Mouse (Mus musculus) brain, embryonic 18.5 days (tissue): Measurements from ENCODE around the gene Mei4.

Source experiments
- DNase-seq: peaks from one replicate; pipeline ENCODE4 v3.0.0-alpha.2; 2012; ENCODE audit warnings: low read depth, low spot score

Gene Mei4

DNA sequence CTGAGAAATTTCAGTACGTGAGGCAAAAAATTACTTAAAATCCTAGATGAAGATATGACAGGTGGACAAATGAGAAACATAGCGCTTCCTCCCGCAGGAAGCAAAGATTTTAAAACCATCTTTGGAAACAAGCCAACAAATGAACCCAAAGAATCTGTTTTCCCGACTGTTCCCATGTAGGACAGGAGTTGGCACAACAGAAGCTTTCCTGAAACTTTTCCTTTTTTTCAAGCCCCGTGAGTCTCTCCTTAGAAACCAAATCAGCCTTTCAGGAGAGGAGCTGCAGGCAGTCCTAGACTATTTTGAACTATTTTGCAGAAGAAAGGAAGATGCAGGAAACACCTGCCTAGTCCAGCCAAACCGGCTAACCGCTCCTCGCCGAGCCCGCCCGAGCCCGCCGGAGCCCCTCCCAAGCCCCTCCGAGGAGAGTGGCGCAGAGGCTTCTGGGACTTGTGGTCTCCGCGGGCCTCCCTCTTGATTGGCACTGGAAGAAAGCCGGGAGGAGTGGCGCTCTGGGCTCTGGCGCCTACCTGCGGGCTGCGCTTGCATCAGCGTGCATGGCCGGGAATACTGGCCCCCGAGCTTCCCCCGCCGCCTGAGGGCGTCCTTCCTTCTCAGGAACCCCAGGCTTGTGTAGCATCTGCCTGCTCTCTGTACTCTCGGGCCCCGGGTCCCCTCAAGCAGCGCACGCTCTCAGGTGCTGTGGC, at the start of gene Mei4:
Mei4 (plus strand) TSS at position 490 of the 707 bp plus-strand sequence.
- DNase-seq = peak; percentile 72

DNA sequence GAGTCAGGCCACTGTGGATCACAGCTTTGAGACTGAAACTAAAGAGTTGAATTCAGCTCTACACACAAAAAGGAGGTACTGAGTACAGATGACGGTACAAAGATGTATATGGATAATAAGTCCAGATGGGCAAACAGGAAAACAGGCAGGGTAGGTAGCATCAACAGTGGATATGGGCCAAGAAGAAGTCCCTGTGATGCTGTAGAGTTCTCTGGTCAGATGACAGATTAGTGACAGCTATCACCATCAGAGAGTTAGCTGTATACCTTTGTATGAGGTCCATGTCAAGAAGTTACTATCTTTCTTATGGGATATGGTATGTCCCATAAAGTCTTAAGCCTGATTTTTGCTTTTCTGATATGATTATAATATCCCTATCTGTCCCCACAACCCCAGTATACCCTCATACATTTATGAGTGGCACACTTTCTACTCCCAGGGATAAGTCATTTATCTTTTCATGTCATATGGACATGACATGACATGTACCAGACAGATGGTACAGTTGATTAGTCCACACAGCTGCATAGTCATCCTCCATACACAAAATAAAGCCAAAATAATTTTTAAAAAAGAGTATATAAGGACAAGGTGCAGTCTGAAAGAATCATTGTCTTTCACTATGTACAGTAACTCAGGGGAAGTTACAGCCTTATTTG, 43.6 kb upstream of the Mei4 start:
- DNase-seq = no peak

DNA sequence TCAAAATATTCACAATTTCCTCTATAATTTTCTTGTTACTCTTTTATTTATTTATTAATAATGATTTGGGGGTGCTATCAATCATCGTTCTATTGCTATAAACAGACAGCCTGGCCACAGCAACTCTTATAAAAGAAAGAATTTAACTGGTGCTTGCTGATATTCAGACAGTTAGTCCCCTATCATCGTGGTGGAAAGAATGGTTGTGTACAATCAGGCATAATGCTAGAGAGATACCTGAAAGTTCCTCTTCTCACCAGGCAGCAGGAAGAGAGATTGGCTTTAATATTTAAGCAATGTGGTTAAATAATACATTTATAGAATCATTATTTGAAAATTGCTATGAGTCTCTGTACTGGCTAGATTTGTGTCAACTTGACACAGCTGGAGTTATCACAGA, 35.9 kb upstream of the Mei4 start:
- DNase-seq = no peak

DNA sequence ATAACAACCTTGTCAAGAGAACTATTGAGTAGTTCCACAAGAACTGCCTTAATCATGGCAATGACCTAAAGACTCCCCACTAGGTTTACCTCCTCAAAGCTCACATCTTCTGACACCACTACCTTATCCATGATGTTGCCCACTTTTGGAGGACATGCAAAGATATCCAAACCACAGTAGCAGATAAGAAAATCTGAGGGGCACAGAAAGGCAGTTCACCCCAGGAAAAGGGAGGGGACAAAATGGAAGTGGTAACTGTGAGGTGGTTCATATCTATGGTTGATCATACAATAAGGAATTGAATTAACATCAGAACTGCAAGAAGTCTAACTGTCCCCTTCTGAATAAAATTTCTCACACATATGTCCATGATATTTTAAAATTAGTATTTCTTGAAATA, 29.4 kb upstream of the Mei4 start:
- no peak for DNase-seq

DNA sequence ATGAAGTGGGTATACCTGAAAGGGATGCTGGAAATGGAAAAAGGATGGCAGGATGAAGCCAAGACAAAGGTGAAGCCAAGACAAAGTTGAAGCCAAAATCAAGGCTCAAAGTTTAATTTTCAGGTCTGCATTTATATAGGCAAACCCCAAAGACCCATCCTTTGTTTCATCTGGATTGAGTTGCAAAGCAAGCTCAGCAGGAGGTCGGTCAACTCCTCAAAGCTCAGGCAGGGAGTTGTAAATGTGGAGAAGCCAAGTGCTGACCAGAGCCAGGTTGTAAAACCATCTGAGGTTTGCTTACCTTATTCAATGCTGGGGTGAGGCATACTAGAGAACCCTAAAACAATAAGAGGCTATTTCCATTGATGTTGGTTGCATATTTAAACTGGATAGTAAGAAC, 4.6 kb upstream of the Mei4 start:
- no peak for DNase-seq

DNA sequence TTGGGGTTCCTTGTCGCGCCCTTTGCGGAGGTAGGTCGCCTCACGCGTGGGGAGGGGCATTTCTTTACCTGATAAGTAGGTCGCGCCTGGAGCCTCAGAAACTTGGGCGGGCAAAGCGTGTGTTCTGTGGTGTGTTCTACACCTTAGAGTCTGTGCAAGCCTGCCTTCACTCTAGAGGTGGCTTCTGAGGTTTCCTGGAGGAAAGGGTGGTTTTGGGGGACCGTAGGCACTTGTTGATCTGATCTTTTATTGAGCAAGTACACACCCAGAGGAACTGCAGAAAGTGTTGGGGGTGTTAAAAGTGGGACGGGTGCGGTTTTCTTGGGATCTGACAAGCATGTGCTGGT, 391 bp downstream of the Mei4 start:
- DNase-seq = no peak

DNA sequence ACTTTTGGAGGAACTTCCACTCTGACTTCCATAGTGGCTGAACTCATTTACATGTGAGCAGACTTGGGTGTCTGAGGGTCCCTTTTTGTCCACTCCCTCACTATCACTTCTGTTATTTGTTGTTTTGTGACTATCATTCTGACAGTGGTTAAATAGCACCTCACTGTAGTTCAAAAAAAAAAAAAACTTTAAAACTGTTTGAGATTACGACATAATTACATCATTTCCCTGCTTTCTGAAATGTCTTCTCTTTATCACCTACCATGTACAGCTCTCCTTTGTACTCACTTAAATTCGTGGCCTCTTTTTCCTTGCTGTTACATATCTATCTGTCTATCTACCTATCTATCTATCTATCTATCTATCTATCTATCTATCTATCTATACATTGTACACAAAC, 2.6 kb downstream of the Mei4 start:
- DNase-seq = no peak

DNA sequence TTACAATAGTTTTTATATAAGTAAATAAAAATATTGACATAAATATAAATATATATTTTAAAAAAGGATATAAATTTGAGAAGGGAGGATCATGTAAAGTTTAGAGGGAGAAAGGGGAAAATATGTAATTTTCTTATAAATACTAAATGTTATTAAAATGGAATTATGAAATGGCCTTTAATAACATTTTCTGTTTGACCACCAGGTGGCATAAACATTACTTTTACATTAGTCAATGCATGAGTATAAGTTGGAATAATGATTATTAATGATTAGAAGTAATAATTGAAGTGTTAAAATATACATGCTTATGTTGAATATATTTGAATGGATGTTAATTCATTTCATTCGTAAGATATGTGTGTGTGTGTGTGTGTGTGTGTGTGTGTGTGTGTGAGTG, 58.0 kb downstream of the Mei4 start:
- no peak for DNase-seq

DNA sequence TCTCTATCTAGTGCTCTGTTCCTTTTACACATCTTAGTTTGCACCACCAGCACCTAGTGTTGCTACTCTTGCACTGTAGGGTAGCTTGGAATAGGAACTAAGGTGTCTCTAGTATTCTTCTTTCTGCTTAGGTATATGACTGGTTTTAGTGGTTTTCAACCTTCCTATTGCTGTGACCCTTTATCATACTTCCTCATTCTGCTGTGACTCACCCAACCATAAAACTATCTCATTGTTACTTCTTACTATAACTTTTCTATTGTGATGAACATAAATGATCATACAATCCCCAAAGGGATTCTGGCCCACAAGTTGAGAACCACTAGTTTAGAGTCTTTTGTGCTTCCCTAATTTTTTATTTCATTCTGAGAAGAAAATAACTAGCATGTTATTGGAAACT, 61.3 kb downstream of the Mei4 start:
- DNase-seq = no peak

DNA sequence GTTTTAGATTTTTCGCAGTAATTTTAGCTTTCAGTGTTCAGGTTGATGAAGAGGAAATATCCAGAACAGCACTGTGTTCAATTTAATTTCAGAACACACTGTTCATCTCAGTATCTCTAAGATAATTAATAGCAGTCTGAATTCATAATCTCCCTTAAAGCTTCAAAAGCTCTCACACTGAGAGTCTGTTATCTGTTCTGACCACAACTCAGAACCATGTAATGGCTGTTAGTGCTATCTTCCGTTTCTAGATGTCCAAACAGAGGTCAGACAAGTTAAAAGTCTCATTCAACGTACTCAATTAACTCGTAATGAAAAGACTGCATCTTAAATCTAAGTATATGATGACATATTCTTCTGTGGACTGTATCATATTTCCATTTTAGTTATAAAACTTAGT, 77.1 kb downstream of the Mei4 start:
- DNase-seq = no peak

DNA sequence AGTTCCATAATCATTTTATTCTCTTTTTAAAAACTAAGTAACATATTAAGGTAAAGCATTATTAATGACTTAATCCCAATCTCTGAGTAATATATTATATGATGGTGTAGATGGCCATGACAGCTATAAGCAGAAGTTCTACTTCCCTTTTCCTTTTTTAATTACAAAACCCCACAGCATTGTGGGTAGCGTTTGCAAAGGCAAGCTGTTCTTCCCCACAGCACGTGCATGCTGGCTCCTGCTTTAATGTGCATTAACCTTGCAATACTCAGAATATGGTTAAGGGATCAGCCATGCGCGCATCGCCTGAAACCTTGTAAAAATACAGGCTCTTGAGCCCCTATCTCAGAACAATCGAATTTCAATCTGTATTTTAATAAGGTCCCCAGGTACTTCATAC, 82.2 kb downstream of the Mei4 start:
- DNase-seq = no peak

DNA sequence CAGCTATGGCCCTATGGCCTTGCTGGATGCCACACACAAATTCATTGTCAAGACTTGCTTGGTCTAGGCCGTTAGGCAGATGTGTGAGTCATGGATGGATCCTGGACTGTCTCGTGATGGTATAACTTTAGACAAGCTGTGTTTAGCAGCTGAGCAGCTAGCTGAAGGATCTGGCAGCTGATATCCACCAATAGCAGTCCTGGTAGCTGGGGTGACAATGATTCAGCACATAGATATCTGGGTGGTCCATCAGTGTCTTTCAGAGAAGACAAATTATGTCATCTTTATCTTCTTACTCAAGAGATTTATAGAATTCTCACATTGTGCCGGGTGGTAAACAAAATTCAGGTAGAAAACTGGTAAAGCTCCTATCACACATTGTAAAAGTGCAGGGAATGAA, 93.4 kb downstream of the Mei4 start:
- DNase-seq = no peak

DNA sequence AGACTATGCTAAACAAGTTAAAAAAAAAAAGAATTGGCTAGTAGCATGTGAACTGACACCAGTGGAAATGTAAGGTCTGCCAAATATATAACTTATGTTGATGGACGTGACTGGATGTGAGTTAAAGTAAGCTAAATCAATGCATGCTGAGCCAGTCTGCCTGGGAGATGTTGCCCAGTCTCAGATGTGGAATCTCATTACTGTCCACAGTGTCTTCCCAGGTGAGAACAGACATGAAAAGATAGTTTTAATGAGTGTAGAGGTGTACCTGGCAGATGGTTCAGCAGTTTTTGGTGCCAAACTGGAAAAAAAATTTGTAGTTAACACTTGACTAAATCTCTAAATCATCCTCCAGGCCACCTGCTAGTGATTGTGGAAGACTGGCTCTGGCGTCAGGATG, 94.4 kb downstream of the Mei4 start:
- no peak for DNase-seq

DNA sequence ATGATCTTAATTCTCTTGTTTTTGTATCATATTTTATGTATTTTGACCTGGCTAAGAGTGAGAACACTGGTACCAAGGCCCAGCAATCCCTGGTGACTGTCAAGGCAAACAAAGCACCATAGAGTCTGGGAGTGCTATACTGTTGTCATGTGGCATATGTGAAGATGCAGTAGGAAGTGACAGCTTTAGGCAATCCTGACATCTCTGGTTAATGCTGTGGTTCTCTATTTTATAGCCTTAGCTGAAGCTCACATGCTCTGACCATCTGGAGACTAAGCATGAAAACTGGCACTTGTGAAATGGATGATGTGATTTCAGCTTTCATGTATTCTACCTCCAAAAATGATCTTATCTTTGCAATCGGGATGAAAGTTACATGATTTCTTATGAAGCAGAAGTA, 103.3 kb downstream of the Mei4 start:
- no peak for DNase-seq

DNA sequence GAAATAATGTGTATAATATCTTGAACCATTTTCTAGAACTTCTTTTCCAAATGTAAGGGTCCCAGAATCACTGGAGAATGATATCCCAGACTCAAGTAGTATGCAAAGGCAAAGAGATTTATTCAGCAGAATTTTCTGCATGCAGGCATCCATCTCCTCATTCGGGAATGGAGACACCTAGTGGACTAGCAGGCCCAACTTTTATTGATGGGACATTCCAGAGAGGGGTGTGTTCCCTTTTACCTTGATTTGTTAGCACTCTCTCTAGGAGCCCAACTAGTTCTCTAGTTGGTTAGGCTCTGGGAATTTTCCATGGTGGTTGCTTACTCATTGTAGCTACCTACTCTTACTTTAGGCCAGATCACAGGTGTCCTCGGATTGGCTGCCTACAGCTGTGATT, 105.5 kb downstream of the Mei4 start:
- DNase-seq = no peak

DNA sequence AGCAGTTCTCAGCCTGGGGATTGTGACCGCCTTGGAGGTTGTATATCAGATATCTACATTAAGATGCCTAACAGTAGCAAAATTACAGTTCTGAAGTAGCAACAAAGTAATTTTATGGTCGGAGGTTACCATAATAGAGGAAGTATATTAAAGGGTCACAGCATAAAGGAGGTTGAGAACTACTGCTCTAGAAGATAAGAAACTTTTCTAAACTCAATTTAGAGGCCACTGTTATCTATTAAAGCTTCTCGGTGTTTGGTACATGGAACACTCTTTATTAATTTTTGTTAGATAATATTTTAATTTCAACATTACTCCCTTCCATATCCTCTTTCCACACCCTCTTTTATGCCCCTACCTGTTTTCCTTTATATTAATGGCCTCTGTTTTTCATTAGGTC, 119.0 kb downstream of the Mei4 start:
- DNase-seq = no peak

DNA sequence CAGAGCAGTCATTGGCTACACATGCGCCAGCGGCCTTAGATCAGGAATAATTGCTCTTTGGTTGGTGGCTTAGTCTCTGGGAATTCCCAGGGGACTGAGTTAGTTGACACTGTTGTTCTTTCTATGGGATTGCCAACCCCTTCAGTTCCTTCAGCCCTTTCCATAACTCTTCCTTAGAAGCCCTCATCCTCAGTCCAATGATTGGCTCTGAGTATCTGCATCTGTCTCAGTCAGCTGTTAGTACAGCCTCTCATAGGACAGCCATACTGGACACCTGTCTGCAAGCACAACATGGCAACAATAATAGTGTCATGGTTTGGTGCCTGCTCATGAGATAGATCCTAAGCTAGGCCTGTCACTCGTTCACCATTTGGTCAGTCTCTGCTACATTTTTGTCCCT, 149.5 kb downstream of the Mei4 start:
- DNase-seq = no peak

DNA sequence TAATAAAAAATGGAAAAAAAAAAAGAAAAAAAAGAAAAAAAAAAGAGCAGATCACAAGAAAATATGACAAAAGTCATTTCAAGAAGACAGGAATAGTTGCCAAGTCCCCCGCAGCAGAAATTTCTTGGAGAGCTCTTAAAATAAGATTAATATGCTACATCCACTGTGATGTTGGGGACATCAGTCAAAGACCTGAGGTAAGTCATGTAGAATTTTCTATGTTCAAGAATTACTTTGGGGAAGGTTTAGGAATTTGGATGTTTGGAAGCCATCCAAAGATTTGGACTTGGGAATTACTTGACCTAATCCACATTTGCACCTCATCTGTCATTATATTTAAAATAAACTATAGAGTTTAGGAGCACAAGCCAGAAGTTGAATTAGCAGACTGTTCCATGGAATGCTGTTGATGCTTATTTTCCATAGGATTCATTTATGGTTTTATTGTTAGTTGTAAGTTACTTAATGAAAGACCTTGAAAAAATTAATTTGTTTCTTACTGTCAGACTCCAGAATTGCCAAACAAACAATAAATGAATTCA, 179.1 kb downstream of the Mei4 start:
- DNase-seq = no peak

DNA sequence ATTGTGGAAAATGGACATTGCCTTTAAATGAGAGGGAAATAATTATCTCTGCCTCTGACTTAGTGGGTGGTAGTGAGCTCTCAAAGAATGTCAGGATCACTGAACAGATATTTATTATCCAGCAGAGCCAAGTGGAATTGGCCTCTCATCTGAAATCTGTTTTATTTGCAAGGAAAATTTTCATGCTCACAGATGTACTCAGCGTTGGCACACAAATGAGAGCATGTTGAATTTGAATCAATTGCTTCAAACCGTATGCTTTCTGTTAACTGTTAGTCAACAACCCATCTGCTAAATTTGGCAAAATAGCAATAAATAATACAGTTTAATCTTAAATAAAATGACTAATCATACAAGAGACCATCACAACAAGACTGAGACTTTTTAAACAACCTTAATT, 181.0 kb downstream of the Mei4 start:
- DNase-seq = peak; percentile 59

DNA sequence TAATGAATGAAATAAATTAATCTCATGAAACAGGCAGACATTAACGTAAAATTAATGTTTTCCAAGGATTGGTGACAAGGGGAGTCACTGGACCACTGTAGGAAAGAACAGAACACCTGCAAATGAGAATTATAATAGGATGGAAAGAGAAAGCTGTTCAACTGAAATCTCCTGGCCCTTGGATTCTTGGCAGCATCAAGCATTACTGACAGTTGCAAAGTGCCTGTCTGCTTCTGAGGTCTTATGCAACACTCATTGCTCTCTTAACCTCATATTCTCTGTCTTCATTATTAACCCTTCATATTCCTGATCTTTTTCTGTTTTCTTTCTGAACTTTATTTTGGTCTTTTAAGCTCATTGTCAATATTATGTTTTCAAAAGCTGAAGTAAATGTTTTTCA, 210.4 kb downstream of the Mei4 start:
- DNase-seq = no peak

DNA sequence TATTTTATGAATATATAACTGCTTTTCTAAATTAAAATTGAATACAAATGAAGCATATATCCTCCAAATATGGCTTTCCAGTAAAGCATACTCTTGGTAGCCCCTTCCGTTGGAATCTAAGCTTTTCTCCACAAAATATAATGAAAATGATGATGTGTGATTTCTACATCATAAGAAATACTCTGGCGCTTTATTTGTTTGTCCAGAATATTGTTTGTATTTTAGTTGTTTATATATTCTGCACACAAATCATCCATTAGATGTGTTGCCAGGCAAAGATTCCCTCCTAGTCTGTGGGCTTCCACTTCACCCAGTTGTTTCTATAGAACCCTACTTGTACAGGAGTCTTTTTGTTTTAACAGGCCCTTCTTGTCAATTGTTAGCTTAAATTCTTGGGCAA, 211.8 kb downstream of the Mei4 start:
- DNase-seq = no peak

DNA sequence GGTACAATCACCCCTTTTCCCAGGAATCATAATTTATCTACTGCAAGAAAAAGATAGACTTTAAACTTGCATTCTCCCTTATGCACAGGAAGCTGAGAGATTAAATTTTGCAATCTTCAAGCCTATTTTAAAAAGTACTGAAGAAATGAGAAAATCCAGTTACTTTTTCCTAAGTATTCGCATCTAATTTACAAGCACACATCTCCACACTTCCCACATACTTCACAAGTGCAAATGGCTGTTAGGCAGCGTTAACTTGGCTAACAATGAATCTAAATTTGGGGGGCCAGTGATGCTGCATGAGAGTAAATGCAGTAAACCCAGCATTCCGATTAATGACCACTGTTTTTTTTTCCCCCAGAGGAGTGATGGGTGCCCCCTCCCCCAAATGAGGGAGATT, 232.9 kb downstream of the Mei4 start:
- DNase-seq = no peak

DNA sequence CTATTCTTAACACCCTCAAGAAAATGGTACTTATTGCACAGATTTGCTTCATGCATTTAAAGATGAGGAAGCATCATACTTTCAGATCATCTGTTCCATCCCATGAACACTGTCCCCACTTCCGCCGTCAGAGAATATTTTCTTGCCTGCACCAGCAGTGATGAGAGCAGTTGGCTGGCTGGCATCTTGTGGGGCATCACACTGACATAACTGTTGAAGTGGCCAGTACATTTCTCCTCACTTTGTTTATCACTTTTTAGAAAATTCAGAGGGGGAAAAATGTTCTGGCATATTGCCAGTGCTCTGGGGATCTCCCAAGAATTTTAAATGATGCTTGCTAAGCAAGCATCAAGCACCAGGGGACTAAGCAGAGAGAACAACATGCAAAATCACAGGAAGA, 251.4 kb downstream of the Mei4 start:
- peak; percentile 61 for DNase-seq

DNA sequence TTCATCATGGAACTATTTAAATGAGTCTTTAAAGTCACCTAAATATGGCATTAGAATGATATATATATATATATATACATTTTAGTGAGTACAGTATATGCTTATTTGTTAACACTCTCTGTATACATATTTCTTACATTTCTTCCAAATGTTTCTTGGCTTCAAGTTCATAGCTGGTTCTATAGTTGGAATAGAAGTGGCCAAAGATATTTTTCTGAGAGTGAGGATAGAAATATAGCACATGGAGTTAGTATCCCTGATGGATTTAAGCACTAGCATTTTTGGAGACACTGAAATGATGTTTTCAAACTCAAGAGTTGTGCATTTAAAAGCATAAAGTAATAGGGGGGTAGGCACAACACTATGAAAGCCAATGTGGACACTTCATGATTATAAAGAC, 272.6 kb downstream of the Mei4 start:
- no peak for DNase-seq
